Mouse (Mus musculus) forebrain, embryonic 12.5 days (tissue): ENCODE measurements at regions not wholly inside any gene's neighbourhood (a gene's known extent, or its start where the extent isn't known, plus 50 kb on each side); places are given as distances from the start of the nearest gene placed in this dataset.

Source experiments
- ATAC-seq: fragments of 200-750 bp; cut with Nextera tagmentation; 2 replicates; pipeline ENCODE4 v1.8.0; 2017; ENCODE audit warnings: moderate TSS enrichment; ENCODE audit not compliant: low FRiP score
- H3K27ac ChIP-seq: fragments of 300-500 bp; sonication (generic); 2 replicates; pipeline ENCODE4 v1.5.1; 2016; ENCODE audit warnings: mild to moderate bottlenecking
- H3K27me3 ChIP-seq: fragments of 300-500 bp; sonication (generic); 2 replicates; pipeline ENCODE4 v1.6.1; 2016; ENCODE audit warnings: mild to moderate bottlenecking
- H3K36me3 ChIP-seq: fragments of 300-500 bp; sonication (generic); replicated peaks from 2 replicates; pipeline ENCODE4 v1.6.1; 2016; ENCODE audit warnings: mild to moderate bottlenecking
- H3K4me1 ChIP-seq: fragments of 300-500 bp; sonication (generic); 2 replicates; pipeline ENCODE4 v1.6.1; 2016
- H3K4me2 ChIP-seq: fragments of 300-500 bp; sonication (generic); 2 replicates; pipeline ENCODE4 v1.6.1; 2016; ENCODE audit warnings: mild to moderate bottlenecking, moderate library complexity
- H3K4me3 ChIP-seq: fragments of 300-500 bp; sonication (generic); replicated peaks from 2 replicates; pipeline ENCODE4 v1.5.1; 2016; ENCODE audit warnings: mild to moderate bottlenecking
- H3K9ac ChIP-seq: fragments of 300-500 bp; sonication (generic); 2 replicates; pipeline ENCODE4 v1.6.1; 2016; ENCODE audit warnings: mild to moderate bottlenecking
- H3K9me3 ChIP-seq: fragments of 300-500 bp; sonication (generic); 2 replicates; pipeline ENCODE4 v1.6.1; 2016
- WGBS: fragments of 180-500 bp; shearing (Covaris S2); methylation state at CpG from one replicate; pipeline ENCODE4 v1.1.7; 2016; 5-methylcytosine and 5-hydroxymethylcytosine counted together

- Histone ChIP-seq H3K4me3 (no peak overlapping the region), H3K9ac (no peak overlapping the region), H3K9me3 (no peaks in the 10 kb centered on the region), H3K36me3 (no peaks in the 10 kb centered on the region), H3K27me3 (no peaks in the 10 kb centered on the region), H3K4me2 (no peak overlapping the region), H3K27ac (no peak overlapping the region), H3K4me1 (no peaks in the 10 kb centered on the region)
- WGBS = 67% methylated on average over 4 of the region's 4 CpGs
- ATAC-seq = no peak
Observed at GRCm38 (mm10) chr15:61268766-61269165, 346.0 kb upstream of the A1bg start.

GRCm38 (mm10) chr15:61259047-61259446 is 336.2 kb upstream of the A1bg start:
- WGBS = 84% methylated on average over 2 of the region's 2 CpGs
- Histone ChIP-seq H3K4me2 (no peak overlapping the region), H3K4me3 (no peak overlapping the region), H3K27me3 (no peaks in the 10 kb centered on the region), H3K36me3 (no peaks in the 10 kb centered on the region), H3K9me3 (no peaks in the 10 kb centered on the region), H3K9ac (no peak overlapping the region), H3K27ac (no peak overlapping the region), H3K4me1 (no peaks in the 10 kb centered on the region)
- ATAC-seq = no peak

GRCm38 (mm10) chr15:61244511-61244910 is 321.7 kb upstream of the A1bg start:
- no peak overlapping the region for H3K4me2 ChIP-seq
- no peaks in the 10 kb centered on the region for H3K36me3 ChIP-seq
- H3K9me3 ChIP-seq = no peaks in the 10 kb centered on the region
- ATAC-seq = no peak
- WGBS = 92% methylated on average over 2 of the region's 2 CpGs
- H3K27ac ChIP-seq = no peak overlapping the region
- H3K9ac ChIP-seq = no peak overlapping the region
- H3K27me3 ChIP-seq = no peaks in the 10 kb centered on the region
- no peak overlapping the region for H3K4me3 ChIP-seq
- peaks cover 1% of the 10 kb centered on the region; the same call in 1 of the 2 replicates for H3K4me1 ChIP-seq

GRCm38 (mm10) chr15:61242161-61242681 is 319.4 kb upstream of the A1bg start:
- H3K27ac ChIP-seq = no peak overlapping the region
- H3K4me2 ChIP-seq = no peak overlapping the region
- ATAC-seq = no peak
- no peaks in the 10 kb centered on the region for H3K9me3 ChIP-seq
- 88% methylated on average over 2 of the region's 2 CpGs for WGBS
- no peak overlapping the region for H3K9ac ChIP-seq
- H3K36me3 ChIP-seq = no peaks in the 10 kb centered on the region
- no peak overlapping the region for H3K4me3 ChIP-seq
- H3K27me3 ChIP-seq = no peaks in the 10 kb centered on the region
- H3K4me1 ChIP-seq = peaks cover 9% of the 10 kb centered on the region; the same call in 1 of the 2 replicates

- no peak for ATAC-seq
- Histone ChIP-seq H3K4me1 (peaks cover 9% of the 10 kb centered on the region; the same call in 1 of the 2 replicates), H3K36me3 (no peaks in the 10 kb centered on the region), H3K9me3 (no peaks in the 10 kb centered on the region), H3K9ac (no peak overlapping the region), H3K4me2 (no peak overlapping the region), H3K27ac (no peak overlapping the region), H3K27me3 (no peaks in the 10 kb centered on the region), H3K4me3 (no peak overlapping the region)
- 97% methylated on average over 1 of the region's 1 CpGs for WGBS
Observed at GRCm38 (mm10) chr15:61241741-61242140, 318.9 kb upstream of the A1bg start.

- Histone ChIP-seq H3K27ac (no peak overlapping the region), H3K4me1 (peaks cover 9% of the 10 kb centered on the region; the same call in 1 of the 2 replicates), H3K4me2 (no peak overlapping the region), H3K36me3 (no peaks in the 10 kb centered on the region), H3K9me3 (no peaks in the 10 kb centered on the region), H3K4me3 (no peak overlapping the region), H3K27me3 (no peaks in the 10 kb centered on the region), H3K9ac (no peak overlapping the region)
- no peak for ATAC-seq
Observed at GRCm38 (mm10) chr15:61240344-61240743, 317.5 kb upstream of the A1bg start.

GRCm38 (mm10) chr15:61239414-61239813 is 316.6 kb upstream of the A1bg start:
- no peak; the same call in 1 of the 2 replicates for ATAC-seq
- no peaks in the 10 kb centered on the region for H3K9me3 ChIP-seq
- no peak overlapping the region for H3K27ac ChIP-seq
- no peaks in the 10 kb centered on the region for H3K27me3 ChIP-seq
- no peak overlapping the region for H3K4me2 ChIP-seq
- H3K4me1 ChIP-seq = peaks cover 9% of the 10 kb centered on the region; the same call in 1 of the 2 replicates
- H3K9ac ChIP-seq = no peak overlapping the region
- 60% methylated on average over 7 of the region's 7 CpGs for WGBS
- H3K36me3 ChIP-seq = no peaks in the 10 kb centered on the region
- H3K4me3 ChIP-seq = no peak overlapping the region

- no peaks in the 10 kb centered on the region for H3K9me3 ChIP-seq
- H3K36me3 ChIP-seq = no peaks in the 10 kb centered on the region
- no peak overlapping the region for H3K9ac ChIP-seq
- H3K4me1 ChIP-seq = peaks cover 9% of the 10 kb centered on the region; the same call in 1 of the 2 replicates
- no peak overlapping the region for H3K4me2 ChIP-seq
- no peak overlapping the region for H3K4me3 ChIP-seq
- H3K27me3 ChIP-seq = no peaks in the 10 kb centered on the region
- no peak for ATAC-seq
- H3K27ac ChIP-seq = no peak overlapping the region
- 69% methylated on average over 11 of the region's 12 CpGs for WGBS
Observed at GRCm38 (mm10) chr15:61238996-61239395, 316.2 kb upstream of the A1bg start.

- ATAC-seq = no peak
- H3K4me1 ChIP-seq = no peaks in the 10 kb centered on the region
- H3K36me3 ChIP-seq = no peaks in the 10 kb centered on the region
- 90% methylated on average over 3 of the region's 3 CpGs for WGBS
- H3K4me2 ChIP-seq = no peak overlapping the region
- H3K9me3 ChIP-seq = no peaks in the 10 kb centered on the region
- no peak overlapping the region for H3K4me3 ChIP-seq
- H3K27me3 ChIP-seq = no peaks in the 10 kb centered on the region
- no peak overlapping the region for H3K9ac ChIP-seq
- no peak overlapping the region for H3K27ac ChIP-seq
Observed at GRCm38 (mm10) chr15:61229579-61229978, 306.8 kb upstream of the A1bg start.

GRCm38 (mm10) chr15:61222923-61223322 is 300.1 kb upstream of the A1bg start:
- Histone ChIP-seq H3K9me3 (no peaks in the 10 kb centered on the region), H3K36me3 (no peaks in the 10 kb centered on the region), H3K27me3 (no peaks in the 10 kb centered on the region), H3K4me3 (no peak overlapping the region), H3K4me1 (no peaks in the 10 kb centered on the region), H3K4me2 (no peak overlapping the region), H3K27ac (no peak overlapping the region), H3K9ac (no peak overlapping the region)
- 89% methylated on average over 1 of the region's 1 CpGs for WGBS
- ATAC-seq = no peak

GRCm38 (mm10) chr15:61210161-61210560 is 287.3 kb upstream of the A1bg start:
- Histone ChIP-seq H3K4me1 (no peaks in the 10 kb centered on the region), H3K9me3 (no peaks in the 10 kb centered on the region), H3K9ac (no peak overlapping the region), H3K4me3 (no peak overlapping the region), H3K36me3 (no peaks in the 10 kb centered on the region), H3K4me2 (no peak overlapping the region), H3K27me3 (no peaks in the 10 kb centered on the region), H3K27ac (no peak overlapping the region)
- no peak for ATAC-seq

- Histone ChIP-seq H3K9me3 (no peaks in the 10 kb centered on the region), H3K36me3 (no peaks in the 10 kb centered on the region), H3K4me3 (no peak overlapping the region), H3K4me2 (no peak overlapping the region), H3K27me3 (no peaks in the 10 kb centered on the region), H3K27ac (no peak overlapping the region), H3K4me1 (no peaks in the 10 kb centered on the region), H3K9ac (no peak overlapping the region)
- WGBS = 90% methylated on average over 1 of the region's 1 CpGs
- no peak for ATAC-seq
Observed at GRCm38 (mm10) chr15:61189981-61190380, 267.2 kb upstream of the A1bg start.

- Histone ChIP-seq H3K36me3 (no peaks in the 10 kb centered on the region), H3K27me3 (no peaks in the 10 kb centered on the region), H3K4me3 (no peak overlapping the region), H3K27ac (no peak overlapping the region), H3K9ac (no peak overlapping the region), H3K9me3 (no peaks in the 10 kb centered on the region), H3K4me2 (no peak overlapping the region), H3K4me1 (peaks cover 1% of the 10 kb centered on the region; the same call in 1 of the 2 replicates)
- WGBS = 69% methylated on average over 8 of the region's 8 CpGs
- ATAC-seq = no peak
Observed at GRCm38 (mm10) chr15:61189481-61189880, 266.7 kb upstream of the A1bg start.
